Mouse (Mus musculus): ENCODE results near the gene Klk9. TPM values are rescaled to one million over a fixed set of nuclear protein-coding genes. Genes with fewer than 3 reads are reported as not detected.

Klk9 gene
- polyA plus RNA-seq (2017; shearing (Covaris generic)) = not detected

DNA sequence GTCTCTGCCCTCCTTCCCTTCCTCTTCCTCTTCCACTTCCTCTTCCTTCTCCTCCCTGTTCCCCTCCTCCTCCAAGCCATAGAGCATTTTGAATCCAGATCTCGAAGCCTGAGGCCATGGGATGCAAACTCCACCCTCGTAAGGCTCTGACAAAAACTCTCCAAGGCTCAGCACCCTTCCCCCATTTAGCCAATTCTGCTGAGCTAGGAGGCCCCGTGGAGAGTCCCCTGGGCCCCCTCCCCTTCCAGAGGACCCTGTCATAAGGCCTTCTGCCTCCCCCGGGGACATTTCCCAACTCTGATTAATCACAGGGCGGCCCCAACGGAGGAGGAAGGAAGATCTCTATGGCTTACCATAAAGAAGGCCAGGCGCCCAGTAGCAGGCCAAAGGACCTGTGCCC is at the start of gene Klk9:
Klk9 (plus strand) TSS at position 301 of the 400 bp plus-strand sequence.
- ATAC-seq = no peak

DNA sequence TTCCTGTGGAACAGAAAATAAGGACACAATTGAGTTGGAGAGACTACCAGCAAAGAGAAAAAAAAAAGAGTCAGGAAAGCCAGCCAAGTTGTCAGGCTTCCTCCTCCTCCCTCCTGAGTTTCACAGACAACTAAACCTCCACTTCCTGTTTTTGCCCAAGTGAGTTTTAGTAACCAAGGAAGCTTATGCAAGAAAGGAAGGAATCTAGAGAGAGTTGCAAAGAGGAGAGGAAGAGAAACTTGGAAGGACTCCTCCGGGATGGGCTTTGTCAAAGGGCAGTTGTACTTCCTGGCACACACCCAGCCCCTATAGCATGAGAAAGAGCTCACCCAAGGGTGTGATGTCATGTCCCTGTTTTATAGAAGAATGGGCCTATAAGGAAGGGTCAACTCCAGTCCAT is 43.9 kb upstream of the Klk9 start:
- ATAC-seq = no peak

DNA sequence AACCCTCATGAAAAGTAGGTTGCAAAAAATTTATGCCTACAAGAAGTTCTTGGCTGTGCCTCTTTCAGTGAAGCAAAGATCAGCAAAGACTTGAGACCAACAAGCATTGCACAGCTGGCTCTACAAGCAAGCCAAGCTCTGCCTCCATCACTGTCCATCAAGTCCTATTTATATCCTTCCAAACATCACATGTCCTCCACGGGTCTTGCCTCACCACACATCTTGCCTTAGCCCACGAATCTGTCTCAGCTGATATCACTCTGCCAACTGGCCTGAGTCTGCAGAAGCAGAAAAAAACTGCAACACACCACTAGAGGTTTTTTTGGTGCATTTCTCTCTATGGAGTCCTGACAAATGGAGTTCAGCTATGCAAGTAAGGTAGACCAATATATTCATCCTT is 38.9 kb upstream of the Klk9 start:
- ATAC-seq = no peak

DNA sequence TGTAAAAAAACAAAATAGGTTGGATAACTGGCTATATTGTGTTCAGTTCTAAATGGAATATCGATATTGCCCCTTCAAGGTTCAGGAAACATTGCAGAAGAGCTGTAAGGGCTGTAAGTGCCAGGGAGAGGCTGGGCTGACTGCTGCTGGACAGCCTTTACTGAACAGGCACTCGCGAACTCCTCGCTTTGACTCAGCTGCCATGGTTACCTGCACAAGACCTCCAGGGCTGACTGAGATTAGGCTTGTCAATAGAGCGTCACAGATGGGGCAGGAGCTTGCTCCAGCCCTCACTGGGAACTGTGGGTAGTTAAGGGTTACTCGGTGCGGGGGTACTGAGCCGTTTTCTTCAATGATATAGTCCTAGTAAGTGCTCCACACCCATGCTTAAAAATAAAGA is 25.2 kb upstream of the Klk9 start:
- no peak for ATAC-seq

DNA sequence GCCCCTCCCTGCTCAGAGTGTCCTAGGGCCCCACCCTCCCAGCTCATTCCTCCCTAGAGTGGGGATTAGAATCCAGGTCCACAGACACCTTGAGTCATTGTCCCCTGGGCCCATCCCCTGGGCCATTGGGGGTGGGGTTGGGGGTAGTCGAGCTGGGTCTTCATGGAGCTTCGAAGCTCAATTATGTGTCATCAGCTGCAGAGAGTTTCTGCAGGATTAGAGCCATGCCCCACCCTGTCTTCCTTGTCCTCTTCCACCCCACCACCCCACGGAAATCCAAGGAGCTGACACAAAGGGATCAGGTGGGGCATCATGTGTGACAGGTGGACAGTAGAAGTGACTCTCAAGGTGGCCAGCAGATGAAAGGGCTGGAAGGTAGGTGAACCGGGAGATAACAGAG is 23.1 kb upstream of the Klk9 start, which contains the start of gene Klk12:
Klk12 (plus strand) TSS at position 301 of the 400 bp plus-strand sequence.
- no peak for ATAC-seq

DNA sequence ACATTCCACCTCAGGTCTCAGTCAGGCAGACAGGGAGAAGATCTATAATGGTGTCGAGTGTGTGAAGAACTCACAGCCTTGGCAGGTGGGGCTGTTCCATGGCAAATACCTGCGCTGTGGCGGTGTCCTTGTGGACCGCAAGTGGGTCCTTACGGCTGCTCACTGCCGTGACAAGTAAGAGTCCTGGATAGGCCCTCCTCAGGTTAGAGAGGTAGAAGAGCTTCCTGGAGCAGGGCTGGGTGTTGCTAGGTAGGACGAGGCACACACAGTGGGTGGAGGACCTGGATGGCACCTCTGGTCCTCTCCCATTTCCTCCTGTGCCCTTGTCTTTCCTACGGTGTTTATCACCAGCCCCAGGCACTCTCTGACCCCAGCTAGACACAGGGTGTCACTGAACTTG is 22.1 kb upstream of the Klk9 start:
- no peak for ATAC-seq

DNA sequence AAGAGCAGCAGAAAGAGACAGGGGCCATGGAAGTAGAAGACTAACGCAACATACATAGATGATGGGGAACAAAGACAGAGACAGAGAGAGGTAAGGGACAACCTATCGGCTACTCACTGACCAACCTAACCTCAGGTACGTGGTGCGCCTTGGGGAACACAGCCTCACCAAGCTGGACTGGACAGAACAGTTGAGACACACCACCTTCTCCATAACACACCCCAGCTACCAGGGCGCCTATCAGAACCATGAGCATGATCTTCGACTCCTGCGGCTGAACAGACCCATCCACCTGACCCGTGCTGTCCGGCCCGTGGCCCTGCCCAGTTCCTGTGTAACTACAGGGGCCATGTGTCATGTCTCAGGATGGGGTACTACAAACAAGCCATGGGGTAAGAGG is 21.0 kb upstream of the Klk9 start:
- no peak for ATAC-seq

DNA sequence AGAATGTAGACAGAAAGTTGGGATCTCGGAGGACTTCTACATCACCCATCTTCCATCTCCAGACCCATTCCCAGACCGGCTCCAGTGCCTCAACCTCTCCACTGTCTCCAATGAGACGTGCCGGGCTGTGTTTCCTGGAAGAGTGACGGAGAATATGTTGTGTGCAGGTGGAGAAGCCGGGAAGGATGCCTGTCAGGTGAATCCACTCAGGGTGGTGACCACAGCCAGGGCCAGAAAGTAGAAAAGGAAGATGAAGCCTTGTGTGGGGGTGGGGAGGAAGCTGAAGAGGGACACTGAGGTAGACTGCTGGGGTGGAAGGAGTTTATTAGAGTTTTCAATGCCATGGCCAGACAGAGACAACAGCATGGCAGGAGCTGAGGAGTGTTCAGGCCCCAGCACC is 19.8 kb upstream of the Klk9 start:
- ATAC-seq = no peak

DNA sequence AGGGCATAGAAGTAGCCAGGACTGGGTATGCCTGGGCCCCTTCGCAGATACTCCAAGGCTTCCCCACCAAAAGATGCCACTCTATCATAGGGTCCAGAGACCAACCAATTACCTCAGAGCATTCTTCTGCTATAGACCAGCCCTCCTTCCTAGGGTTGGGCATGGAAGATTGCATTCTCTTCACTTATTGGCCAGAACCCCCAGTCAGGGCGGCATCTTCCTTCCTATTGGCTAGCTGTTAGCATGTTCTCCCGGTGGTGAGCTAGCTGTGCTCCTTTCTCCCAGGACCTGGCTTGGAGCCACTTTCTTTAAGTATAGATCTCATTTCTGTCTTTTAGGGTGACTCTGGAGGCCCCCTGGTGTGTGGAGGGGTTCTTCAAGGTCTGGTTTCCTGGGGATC is 18.8 kb upstream of the Klk9 start:
- ATAC-seq = no peak

DNA sequence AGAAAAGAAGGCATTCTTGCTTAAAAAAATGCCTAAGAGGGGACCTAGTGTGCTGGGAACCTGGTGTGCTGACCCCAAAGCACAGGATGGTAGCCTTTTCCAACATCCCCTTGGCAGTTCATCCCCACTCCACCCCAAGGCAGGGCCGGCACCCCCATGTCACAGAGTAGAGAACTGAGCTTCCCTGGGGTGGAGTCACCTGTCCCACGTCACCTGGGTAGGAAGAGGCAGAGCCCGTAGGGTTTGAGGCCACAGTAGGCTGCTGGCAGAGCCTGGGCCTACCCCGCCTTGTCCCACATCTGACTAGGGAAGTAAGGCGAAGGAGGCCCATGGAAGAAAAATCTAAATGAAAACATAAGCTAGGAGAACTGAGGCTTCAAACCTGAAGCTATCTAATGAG is 17.3 kb upstream of the Klk9 start, which contains the start of gene Klk11:
Klk11 (plus strand) TSS at position 241 of the 400 bp plus-strand sequence.
- ATAC-seq = no peak

DNA sequence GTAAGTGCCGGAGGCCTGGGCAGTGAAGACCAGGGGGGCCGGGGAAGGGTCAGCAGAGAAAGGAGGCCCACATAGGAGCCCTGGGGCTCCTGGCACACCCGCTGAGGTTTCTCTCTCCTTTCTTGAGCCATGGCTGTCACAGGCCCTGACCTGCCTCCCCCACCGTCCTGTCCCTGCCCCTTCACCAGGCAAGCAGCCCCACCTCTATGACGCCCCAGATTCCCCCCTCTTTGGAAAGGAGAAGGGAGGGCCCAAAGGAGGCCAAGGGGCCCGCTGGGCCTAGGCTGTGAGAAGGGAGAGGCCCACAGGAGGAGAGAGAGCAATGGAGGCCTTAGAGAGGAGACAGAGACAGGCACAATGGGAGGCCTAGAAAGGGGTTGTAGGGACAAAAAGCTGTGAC is 16.9 kb upstream of the Klk9 start:
- no peak for ATAC-seq

DNA sequence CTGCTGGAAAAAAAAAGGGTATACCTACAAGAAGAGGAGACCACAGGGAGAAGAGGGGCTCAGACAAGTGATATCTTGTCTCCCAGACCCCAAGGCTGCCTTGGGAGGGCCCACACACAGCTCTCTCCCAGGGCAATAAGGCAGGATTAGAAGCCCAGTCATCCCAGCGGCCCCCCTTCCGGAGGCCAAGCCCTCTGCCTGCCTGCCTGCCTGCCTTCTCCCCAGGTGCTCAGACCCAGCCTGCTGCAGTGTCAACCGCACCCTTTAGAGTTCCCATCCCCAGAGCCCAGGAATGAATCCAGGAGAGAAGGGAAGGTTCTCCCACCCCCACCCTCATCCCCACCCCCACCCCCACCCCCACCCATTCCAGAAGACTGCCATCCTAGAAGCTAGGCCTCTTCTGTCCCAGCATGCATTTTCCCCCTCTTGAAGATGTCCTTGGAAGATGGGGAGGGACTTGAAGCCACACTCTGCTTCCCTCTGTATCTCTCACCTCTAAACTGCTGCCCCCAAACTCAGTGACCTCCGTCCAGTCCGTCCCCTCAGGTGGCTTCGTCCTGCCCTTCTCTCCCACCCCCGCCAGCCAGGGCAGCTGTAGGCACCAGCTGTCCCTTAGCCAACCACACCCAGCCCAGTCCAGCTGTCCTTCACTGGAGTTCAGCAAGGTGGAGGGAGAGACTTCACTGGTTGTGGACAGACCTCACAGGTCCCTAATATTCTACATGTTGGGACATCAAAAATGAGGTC is 16.2 kb upstream of the Klk9 start:
- no peak for ATAC-seq

DNA sequence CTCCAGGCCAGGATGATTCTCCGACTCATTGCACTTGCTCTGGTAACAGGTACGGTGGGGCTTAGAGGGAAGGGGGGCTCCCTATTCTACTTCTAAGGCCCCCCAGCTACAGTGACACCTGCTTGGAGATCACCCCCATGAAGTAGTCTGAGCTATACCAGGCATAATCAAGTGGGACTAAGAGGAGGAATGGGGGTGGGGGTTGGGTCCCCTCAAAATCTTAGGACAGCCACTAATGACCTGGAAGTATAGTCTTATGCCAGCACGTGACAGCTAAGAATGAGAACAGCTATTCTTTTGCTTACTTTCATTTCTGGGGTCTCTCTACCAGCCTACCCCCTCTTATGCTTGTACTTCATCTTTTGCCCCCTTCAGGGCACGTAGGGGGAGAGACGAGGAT is 15.2 kb upstream of the Klk9 start:
- no peak for ATAC-seq

DNA sequence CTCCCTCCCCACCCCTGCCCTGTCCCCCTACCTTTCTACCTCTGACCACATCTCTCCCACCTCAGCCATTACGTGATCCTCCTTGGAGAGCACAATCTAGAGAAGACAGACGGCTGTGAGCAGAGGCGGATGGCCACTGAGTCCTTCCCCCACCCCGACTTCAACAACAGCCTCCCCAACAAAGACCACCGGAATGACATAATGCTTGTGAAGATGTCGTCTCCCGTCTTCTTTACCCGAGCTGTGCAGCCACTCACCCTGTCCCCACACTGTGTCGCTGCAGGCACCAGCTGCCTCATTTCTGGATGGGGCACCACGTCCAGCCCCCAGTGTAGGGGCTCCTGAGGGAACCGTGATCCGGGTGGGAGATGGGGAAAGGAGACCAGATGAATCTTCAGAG is 14.3 kb upstream of the Klk9 start:
- ATAC-seq = no peak

DNA sequence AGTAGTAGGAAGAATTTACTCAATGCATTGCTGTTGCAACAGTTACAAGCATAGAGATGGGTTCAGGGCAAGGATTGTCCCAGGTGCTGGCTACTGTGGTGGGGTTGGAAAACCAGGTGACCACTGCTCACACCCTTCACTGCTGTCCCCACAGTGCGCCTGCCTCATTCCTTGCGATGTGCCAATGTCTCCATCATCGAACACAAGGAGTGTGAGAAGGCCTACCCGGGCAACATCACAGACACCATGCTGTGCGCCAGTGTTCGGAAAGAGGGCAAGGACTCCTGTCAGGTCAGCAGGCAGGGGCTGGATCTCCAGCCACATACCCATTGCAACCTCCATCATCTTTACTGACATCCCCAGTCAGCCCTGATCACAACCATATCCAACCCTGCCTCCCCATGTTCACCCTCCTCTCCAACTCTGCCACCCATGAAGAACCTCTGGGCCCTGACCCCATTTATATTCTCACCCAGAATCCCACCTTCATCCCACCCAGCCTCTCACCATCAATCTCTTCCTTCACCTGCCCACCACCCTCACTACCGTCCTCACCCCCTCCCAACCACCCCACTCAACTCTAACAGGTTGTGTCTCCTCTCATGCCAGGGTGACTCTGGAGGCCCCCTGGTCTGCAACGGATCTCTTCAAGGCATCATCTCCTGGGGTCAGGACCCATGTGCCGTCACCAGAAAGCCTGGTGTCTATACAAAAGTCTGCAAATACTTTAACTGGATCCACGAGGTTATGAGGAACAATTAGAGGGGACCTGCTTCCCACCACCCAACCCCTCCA is 13.3 kb upstream of the Klk9 start:
- no peak for ATAC-seq

DNA sequence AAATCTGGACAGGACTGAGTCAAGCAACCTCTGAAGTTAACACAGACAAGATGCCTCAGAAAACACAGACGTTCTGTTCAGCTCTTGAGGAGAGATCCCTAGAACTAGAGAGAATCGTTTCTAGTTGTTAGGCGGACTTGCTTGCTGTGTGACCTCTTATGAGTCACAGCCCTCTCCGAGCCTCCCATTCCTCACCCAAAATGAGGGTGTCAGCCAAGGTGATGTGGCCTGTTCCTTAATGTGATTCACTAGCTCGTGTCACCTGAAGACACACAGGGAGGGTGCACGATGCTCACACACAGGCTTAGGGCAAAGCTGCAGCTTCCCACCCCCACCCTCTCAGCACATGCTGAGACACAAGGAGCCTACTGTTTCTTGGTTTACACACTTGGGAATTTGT is 11.4 kb upstream of the Klk9 start:
- ATAC-seq = no peak

DNA sequence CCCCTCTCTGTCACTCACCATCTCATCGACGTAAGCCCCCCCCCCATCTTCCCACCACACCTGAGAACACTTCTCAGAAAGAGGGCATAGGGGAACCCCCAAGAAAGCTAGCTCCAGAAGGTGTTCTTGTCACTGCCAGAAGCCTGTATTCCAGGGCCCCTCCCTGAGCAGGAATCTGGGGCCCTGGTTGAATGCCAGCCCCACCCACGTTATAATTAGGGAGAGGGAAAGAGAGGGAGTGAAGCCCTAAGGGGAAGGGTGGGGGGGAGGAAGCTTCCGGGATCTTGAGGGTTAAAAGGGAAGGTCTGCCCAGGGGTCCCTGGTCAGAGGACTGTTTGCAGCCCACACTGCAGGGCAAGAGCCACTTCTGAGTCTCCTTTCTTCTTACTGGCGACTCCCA is 10.9 kb upstream of the Klk9 start, which contains the start of gene Klk10:
Klk10 (plus strand) TSS at position 290 of the 400 bp plus-strand sequence.
- no peak for ATAC-seq

DNA sequence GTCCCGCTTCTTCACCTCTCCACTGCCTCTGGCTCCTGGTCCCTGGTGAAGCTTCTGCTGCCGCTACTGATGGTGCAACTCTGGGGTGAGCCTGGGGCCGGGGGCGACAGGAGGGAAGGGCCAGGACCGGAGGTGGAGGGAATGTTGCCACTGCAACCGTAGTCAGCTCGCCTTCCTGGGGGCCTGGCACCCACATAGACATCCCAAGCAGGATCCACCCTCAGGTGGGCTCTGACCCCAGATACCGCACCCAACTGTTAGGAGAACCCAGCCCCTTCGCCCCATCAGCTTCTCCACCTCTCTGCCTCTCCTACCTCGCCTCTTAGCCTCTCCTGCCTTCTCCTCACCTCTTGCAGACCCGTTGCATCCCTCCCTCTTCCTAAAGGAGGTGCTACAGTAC is 10.2 kb upstream of the Klk9 start:
- no peak for ATAC-seq

DNA sequence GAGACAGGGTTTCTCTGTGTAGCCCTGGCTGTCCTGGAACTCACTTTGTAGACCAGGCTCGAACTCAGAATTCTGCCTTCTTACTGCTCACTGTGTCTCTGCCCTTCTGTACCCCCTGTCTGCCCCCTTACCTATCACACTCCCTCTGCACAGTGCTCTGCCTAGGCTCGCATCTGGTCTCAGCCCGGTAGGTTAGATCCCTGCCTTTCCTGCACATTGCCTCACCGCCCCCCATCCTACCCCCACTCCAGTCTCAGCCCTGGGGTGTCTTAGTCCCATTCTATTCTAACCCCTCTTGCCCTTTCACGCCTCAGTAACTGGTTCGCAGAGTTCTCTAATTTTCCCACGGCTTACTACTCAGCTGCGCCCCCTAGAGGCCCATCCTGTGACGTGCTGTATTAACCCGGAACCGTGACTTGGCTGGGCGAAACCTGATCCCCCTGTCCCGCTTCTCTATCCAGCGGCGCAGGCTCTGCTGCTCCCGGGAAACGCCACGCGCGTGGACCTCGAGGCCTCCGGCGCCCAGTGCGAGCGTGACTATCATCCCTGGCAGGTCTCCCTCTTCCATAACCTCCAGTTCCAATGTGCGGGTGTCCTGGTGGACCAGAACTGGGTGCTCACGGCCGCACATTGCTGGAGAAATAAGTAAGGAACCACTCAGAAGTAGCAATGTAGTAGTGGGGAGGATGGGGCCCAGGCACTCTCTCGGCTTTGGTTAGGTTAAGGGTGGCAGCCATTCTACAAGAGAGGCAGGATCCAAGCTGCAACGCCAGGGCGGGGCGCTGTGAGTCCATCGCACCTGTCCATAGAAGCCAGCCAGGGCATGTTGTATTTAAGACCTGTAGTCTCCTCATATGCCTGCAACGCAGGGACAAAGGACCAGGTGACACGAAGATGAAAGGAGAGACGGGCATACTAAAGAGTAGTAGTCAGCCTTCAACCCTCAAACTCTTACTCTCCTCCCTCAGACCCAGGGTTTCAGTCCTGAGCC is 9.1 kb upstream of the Klk9 start:
- peak; percentile 86 for ATAC-seq

DNA sequence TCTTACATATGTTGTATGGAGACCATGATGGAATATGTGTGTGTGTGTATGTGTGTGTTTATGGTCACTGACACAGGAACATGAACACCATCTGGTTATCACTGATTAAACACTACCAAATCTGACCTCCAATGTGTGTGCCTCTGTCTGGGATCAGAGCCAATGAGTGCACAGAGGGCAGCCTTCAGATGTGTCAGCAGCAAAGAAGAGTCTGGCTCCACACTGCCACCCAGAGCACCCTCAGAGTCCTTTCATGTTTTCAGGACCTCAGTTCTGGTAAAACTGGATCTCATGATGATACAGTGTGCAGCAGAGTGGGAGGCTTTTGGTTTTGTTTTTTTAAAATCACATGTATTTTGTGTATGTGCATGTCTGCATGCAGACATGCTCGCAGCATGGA is 6.4 kb upstream of the Klk9 start:
- ATAC-seq = no peak

DNA sequence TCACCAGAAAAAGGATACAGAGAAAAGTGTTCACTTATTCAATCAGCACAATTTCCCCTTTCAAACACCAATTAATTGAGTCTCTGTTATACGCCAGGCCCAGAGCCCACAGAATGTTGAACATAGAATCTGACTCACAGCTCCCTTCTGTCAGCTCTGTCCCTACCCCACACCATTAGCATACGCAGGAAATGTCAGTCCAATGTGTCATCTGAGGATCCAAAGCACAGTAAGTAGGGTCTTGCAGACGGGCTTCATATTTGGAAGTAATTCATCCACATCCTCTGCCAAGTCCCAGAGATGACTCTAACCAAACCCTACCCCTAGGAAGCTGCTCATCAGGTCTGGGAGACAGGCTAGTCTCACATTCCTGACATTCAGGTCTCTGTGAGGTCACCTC is 3.6 kb upstream of the Klk9 start:
- ATAC-seq = no peak

DNA sequence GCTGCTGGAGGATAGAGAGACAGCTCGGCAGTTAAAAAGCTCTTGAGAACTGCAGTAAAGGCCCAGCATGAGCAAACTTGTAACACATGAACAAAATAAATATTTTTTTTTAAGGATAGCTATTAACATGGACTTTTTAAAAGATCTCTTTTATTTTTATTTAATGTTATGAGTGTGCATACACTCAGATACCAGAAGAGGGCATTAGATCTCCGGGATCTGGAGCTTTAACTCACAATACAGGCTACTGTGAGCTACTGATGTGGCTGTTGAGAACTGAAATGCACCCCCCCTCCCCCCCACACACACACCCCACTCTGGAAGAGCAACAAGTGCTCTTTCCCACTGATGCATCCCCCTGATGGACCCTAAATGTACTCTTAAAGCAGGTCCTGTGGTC is 2.4 kb upstream of the Klk9 start:
- no peak for ATAC-seq

DNA sequence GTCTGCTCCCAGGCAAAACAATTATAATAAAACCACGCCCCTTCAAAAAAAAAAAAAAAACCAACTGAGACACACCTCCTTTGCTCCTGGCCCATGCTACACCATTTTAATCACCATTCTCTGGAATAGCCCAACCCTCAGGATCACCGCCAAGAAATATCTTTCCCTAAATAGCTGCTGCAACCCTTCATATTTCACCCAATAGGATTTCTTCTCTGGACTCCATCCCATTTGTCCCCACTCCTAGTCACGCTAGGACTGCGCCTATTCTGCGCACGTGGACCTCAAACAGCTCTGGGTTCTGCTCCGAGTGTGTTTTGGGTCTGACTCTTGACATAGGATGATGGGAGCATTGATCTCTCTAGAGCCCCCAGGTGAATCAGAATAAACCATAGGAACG is 4.7 kb downstream of the Klk9 start:
- no peak for ATAC-seq

Measured in CD4-positive, CD25-positive, alpha-beta regulatory T cell, adult 4 months (primary cell).